Mouse (Mus musculus): ENCODE data around the gene Mme. TPM values are rescaled to one million over a fixed set of nuclear protein-coding genes. Genes with fewer than 3 reads are reported as not detected.

Gene Mme
- polyA plus RNA-seq (2017; shearing (Covaris generic)), result not detected

DNA sequence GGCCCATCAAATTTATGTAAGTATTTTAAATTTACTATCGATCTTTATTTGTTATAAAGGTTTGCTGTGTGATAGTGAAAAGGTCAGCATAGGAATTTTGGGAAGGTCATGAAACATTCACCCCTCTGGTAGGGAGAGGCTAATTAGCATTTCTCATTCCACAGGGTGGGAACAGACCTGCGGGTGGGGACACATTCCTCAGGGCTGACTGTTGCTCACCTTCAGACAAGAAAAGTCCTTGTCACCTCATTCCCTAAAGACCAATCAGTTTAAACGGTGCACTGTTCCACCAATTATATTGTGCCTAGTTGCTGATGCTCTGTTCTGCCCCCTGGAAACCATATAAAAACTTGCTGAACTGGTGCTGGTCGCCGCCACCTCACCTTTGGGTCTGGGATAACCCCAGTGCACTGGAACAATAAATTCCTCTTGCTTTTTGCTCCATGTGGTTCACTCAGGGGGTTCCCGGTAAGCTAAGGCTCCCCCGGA is at the start of gene Mme:
Mme (plus strand) TSS at position 439 of the 489 bp plus-strand sequence.

Other genes with a start within 250 kb of the Mme start
- not detected for gene Gm34302, start 242.3 kb downstream of the Mme start, polyA plus RNA-seq (2017; shearing (Covaris generic))

Measured in effector memory CD4-positive, alpha-beta T cell, adult 7 months (primary cell).